Mouse (Mus musculus) gastrocnemius, adult 2 months (tissue): ENCODE measurements at regions not wholly inside any gene's neighbourhood (a gene's known extent, or its start where the extent isn't known, plus 50 kb on each side); places are given as distances from the start of the nearest gene placed in this dataset.
A peak's percentile ranks its signal among the peaks of the same experiment; 100 is the strongest.

ENCODE experiments used
- DNase-seq: peaks from one replicate; pipeline ENCODE4 v3.0.0; 2022
- H3K27ac ChIP-seq: fragments of 200-600 bp; 2 replicates; pipeline ENCODE4 v1.8.1; 2022; ENCODE audit warnings: mild to moderate bottlenecking
- H3K4me3 ChIP-seq: fragments of 200-600 bp; 2 replicates; pipeline ENCODE4 v1.8.1; 2022; ENCODE audit warnings: mild to moderate bottlenecking, moderate library complexity
- CTCF ChIP-seq: fragments of 200-600 bp; IDR thresholded peaks from 2 replicates; pipeline ENCODE4 v1.8.1; 2022; ENCODE audit warnings: antibody characterized with exemption, mild to moderate bottlenecking, moderate library complexity
- intact Hi-C: fragments of 180-260 bp; cut with DNase I; formaldehyde crosslinking; loops from one replicate; pipeline ENCODE4 v1.15.1; 2025

DNA sequence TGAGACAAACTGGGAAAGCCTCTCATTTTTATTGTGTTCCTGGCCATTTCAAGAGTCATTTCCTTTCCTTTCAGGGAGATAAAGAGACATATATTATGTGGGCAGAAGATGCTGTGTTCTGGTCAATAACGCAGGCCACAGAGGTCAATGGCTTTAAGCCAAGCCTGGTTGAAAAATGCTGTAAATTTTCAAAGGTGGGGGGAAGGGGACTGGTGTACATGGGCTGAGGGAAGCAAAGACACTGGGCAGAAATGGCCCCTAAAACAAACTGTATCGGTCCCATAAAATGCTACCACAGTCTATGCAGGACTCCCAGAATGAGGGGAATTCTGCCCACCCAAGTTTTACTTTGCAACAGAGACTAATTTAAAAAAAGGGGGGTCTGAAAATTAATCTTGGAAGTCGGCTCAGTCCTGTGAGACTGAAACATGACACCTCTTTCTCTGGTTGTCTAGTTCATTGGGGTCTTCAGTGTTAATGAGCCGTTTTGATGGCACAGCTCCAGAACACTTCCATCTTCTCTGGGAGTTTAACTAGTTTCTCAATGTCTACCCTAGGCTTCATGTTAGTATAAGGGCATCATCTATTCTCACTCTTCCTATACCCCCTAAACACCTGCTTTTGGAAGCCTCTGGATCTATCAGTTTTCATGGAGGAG is 149.4 kb upstream of the Slc24a2 start:
- no peak for DNase-seq
- Histone ChIP-seq H3K27ac (no peak overlapping the region), H3K4me3 (no peak overlapping the region)
- intact Hi-C loops: no loop called here
- TF ChIP-seq CTCF: no peak

DNA sequence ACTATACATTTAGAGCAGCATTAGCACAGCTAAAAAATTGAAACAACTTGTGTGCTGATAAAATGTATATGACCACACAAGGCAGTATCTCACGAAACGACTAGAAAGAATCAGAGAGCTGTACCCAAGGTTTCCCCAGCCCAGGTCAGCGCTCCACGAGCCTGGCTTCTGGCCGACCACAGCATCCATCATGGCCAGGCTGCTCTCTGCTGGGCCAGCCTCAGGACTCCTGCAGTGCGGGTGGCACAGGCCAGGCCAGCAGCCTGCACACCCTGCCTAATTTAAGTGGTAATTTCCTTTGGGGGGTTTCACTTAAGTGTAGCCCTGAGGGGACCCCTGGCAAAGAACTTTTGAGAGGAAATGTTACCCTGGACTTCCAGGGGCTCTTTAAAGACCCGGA is 141.7 kb upstream of the Slc24a2 start:
- no peak overlapping the region for H3K27ac ChIP-seq
- H3K4me3 ChIP-seq: no peak overlapping the region
- no peak for DNase-seq
- intact Hi-C loops: no loop called here
- no peak for TF ChIP-seq CTCF

DNA sequence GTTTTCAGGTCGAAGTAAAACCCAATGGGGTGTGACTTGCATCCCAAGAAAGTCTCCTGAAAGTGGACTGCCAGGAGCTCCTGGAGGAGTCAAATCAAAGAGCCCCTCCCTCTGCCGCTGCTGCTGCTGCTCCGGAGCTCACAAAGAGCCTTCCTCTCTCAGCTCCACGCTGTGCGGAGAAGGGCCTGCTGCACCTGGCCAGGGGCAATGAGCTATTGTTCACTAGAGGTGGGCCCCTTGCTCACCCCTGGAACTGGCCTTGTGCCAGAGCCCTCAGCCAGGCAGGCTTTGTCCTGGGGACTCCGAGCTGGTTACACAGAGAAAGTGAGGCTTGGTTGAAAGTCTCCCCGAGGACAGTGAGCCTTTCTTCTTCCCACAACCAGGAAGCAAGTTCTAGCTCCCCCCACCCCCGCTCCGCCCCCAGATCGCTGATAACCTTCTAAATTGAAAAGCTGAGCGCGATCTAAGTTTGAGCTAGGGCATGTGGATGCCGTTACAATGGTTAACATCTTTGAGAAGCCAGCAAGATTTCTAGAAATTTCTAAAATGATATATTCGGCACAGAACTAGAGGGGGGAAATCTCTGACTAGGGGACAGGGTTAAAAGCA is 139.5 kb upstream of the Slc24a2 start:
- Histone ChIP-seq H3K4me3 (no peak overlapping the region), H3K27ac (no peak overlapping the region)
- no peak for TF ChIP-seq CTCF
- intact Hi-C loops: loop anchor here (5.0 kb wide), 4 partner anchors 418 to 1173 kb away; no protein-coding TSS in a partner anchor
- peak; percentile 18 for DNase-seq

DNA sequence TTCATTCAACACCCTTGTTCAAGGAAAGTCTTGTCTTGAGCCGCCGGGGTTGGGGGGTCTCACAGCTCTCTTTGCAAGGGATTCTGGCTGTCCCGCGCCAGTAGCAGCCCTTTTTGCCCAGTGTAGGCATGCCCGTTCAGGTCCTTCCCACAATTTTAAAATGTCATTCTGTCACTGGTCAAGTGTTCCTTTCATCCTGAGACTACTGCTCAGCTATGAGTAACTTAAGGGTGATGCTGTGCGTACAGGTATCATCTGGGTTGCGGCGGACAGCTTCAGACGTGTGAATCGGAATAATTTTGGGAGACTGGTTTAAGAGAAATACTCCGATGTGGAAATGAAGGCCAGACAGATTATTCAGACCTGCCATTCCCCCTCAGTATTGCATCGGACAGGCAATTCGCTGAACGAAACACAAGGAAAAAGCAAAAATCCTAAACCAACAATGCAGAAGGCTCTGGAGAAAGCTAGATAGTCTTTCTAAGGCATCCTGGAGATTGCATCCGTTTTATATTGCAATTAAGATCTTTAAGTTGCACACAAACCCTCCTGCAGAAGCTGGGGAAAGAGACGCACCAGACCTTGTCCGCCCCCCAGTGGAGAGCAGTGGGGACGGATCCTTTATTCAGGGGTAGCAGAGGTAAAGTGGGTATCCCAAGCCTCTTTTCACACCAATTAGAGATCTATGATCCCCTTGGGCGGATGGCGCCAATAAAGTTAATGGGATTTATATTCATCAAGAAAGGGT is 138.3 kb upstream of the Slc24a2 start:
- TF ChIP-seq CTCF: peak; percentile 61
- peak; percentile 33 for DNase-seq
- Histone ChIP-seq H3K4me3 (peak overlapping the region; percentile 71), H3K27ac (no peak overlapping the region)
- intact Hi-C loops: loop anchor here (1.0 to 5.0 kb wide), 5 partner anchors 419 to 1174 kb away; no protein-coding TSS in a partner anchor

DNA sequence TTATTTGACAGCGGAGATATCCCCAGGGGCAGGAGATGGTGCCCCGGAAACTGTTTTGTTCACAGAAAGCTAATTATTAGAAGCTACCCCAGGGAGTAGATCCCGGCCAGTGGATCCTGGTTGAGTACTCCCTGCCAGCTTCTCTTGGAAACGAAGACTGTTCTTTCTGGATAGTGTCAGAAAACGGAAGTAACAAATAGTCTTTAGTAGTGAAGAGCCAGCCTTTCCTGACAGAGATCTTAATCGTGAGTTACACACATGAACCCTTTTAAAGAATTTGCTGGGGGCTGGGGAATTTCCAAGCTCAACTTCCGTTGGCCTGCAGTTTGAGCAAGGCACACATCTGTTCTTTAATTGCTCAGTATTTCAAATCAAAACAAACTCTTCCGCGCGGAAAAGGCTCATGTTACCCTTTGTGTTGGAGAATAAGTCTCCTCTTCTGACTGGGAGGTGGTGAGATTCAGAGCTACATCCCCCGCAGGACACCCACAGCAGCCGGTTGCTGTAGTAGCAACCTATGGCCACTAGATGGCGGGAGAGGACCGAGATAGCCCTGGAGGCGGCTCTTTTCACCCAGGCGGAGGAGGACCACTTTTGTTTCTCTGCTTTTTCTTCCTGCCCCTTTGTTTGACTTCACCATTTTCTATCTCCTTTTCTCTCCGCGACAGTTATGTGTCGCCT is 137.6 kb upstream of the Slc24a2 start:
- peak; percentile 78 for DNase-seq
- peak; percentile 100; the same call in 1 of the 2 replicates for TF ChIP-seq CTCF
- intact Hi-C loops: loop anchor here (1.0 to 5.0 kb wide), 5 partner anchors 419 to 1174 kb away; no protein-coding TSS in a partner anchor
- H3K4me3 ChIP-seq: peak overlapping the region; percentile 71
- H3K27ac ChIP-seq: no peak overlapping the region

DNA sequence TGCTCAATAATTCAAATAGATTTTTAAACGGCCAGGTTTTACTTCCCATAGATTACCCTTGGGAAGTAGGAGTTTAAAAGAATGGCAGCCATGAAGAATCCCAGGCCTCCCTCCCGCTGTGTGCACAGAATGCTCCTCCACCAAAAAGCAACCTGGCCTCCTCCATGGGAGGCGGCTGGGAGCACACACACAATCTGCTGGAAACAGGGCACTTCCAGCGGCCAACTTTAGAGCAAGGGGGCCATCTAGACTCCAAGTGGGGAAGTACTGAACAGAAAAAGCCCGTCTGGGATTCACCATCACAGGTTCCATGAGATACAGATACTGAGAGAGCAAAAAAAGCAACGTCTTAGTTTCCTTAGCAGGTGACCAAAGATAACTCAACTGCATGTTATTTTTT is 131.9 kb upstream of the Slc24a2 start:
- no peak overlapping the region for H3K27ac ChIP-seq
- TF ChIP-seq CTCF: no peak; the same call in 1 of the 2 replicates
- no peak for DNase-seq
- intact Hi-C loops: no loop called here
- H3K4me3 ChIP-seq: no peak overlapping the region

DNA sequence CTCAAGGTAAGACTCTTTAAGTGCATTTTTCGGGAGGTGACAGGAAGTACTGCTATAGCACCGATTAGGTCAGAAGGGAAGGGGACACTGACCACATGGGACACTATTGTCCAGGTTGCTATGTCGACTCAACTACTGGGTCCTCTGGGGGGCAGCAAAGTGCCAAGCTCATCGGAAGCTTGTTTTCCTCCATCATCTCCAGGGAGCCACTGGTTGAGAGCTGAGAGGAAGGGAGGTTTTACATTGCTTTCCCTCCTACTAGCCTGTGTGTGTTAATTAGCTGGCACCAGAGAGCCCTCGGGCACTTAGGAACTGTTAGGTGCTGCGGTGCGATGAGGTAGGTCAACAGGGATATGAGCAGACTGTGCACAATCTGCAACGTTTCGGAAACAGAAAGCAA is 129.2 kb upstream of the Slc24a2 start:
- no peak overlapping the region for H3K27ac ChIP-seq
- peak; percentile 41 for TF ChIP-seq CTCF
- intact Hi-C loops: no loop called here
- no peak for DNase-seq
- peak overlapping the region; percentile 59 for H3K4me3 ChIP-seq

DNA sequence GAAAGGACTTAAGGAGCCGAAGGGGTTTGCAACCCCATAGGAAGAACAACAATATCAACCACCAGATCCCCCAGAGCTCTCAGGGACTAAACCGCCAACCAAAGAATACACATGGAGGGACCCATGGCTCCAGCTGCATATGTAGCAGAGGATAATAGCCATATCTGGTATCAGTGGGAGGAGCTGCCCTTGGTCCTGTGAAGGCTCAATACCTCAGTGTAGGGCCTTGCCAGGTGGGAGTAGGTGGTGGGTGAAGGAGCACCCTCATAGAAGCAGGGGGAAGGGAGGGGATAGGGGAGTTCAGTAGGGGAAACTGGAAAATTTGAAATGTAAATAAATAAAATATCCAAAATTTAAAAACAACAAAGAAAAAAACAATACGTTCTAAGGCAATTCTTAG is 128.7 kb upstream of the Slc24a2 start:
- Histone ChIP-seq H3K27ac (no peak overlapping the region), H3K4me3 (no peak overlapping the region)
- intact Hi-C loops: no loop called here
- DNase-seq: no peak
- no peak for TF ChIP-seq CTCF

DNA sequence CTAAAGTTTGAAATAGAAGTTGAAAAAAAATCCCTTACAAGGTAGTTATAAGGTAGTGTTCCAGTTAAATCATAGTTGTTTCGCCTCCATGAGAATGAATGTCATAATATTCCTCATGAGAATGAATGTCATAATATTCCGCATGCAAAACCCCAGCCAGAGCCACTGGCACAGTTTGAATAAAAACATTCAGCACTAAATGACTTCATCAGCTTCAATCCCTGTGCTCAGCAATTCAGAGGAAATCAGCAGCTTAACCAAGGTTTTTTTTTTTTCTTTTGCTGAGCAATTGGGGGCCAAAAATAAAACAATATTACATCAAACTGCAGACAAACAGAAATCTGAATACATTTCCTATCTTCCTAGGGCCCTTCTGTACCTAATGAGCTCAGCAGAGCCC is 102.7 kb upstream of the Slc24a2 start:
- no peak overlapping the region for H3K27ac ChIP-seq
- TF ChIP-seq CTCF: no peak
- no peak overlapping the region for H3K4me3 ChIP-seq
- DNase-seq: no peak
- intact Hi-C loops: no loop called here

DNA sequence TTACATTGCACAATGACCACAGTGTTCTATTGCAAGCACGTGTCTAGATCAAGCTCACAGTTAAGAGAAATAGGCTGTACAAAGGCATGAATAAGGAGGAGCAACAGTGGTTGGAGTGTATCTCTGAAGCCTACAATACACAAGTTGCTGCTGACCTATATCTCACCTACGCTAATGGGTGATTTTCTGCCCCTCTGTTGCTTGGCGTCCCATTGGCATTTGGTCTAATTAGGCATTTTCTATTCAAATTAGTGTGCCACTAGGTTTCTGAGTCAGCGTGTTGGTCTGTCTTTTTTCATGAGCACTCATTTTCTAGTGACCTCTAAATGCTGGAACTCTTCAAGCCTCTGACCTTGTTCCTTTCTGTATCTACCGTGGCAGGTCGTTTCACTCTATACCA is 98.9 kb upstream of the Slc24a2 start:
- no peak overlapping the region for H3K4me3 ChIP-seq
- no peak for TF ChIP-seq CTCF
- intact Hi-C loops: no loop called here
- H3K27ac ChIP-seq: no peak overlapping the region
- DNase-seq: no peak

DNA sequence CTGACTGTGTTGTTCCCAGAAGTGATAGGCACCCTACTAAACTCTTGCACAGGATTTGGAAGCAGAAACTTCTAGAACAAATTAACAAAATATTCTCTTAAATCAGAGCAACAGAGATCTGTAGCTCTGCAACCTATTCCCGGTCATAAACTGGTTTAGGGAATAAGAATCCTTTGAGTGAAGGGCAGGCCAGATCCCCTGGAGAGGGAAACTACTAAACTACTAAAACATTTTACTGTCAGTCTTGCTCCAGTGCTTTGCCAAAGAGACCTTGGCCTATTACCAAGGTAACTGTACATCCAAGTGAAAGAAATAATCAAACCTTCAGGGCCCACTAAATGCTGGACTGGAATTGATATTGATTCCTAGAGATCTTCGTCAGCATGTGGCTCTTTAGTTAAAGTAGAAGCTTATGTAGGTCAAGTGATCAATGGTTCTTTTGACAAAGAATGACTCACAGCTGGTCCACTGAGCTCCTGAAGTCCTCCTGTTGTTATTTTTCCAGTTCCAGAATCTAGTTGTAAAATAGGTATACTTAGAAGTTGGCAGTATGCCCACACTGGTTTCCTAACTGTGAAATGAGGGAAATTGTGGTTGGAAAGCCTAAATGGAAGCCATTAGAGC is 91.6 kb upstream of the Slc24a2 start:
- Histone ChIP-seq H3K27ac (no peak overlapping the region), H3K4me3 (no peak overlapping the region)
- TF ChIP-seq CTCF: no peak
- DNase-seq: no peak
- intact Hi-C loops: no loop called here

DNA sequence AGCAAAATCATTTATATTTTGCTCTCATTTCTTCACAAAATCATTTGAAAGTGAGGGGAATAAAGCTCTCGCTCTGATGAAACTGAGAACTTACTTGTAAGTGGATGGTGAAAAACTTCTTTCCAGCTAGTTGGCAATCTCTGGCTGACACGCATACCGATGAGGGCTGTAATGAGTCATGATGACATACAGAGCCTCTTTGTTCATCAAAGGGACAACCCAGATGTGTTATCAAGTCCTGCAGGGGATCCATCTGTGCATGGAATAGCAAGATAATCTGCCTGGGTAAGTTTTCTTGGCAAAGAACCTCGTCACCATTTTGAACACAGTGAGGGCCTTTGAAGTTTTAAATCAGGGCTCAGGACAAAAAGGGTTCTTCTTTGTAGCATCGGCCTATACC is 67.9 kb upstream of the Slc24a2 start:
- Histone ChIP-seq H3K4me3 (no peak overlapping the region), H3K27ac (no peak overlapping the region)
- intact Hi-C loops: no loop called here
- no peak for DNase-seq
- TF ChIP-seq CTCF: no peak
